Mouse (Mus musculus): ENCODE data around the gene Stk38l. TPM values are rescaled to one million over a fixed set of nuclear protein-coding genes. Genes with fewer than 3 reads are reported as not detected.

The Stk38l gene
- polyA plus RNA-seq, 1 experiment = 0.09 TPM

- TF ChIP-seq TAL1 (IDR thresholded peaks at IDR 0.05; ENCODE audit: low read length) (no peak), GATA1 (IDR thresholded peaks at IDR 0.05; ENCODE audit: low read length) (no peak)
- H3K27me3 ChIP-seq (ENCODE audit: control insufficient read depth) = no peaks in the 10 kb centered on the region
- H3K9me3 ChIP-seq (ENCODE audit: control insufficient read depth, low read length) = no peaks in the 10 kb centered on the region
- H3K4me3 ChIP-seq (replicated peaks) = no peak overlapping the region
- no peaks in the 10 kb centered on the region for H3K36me3 ChIP-seq (ENCODE audit: control insufficient read depth)
- H3K4me1 ChIP-seq (ENCODE audit: control insufficient read depth) = no peaks in the 10 kb centered on the region
These were observed 95.6 kb downstream of the Stk38l start for GRCm38 (mm10) chr6:146820177-146820965.

- Histone ChIP-seq H3K27me3 (ENCODE audit: control insufficient read depth) (no peaks in the 10 kb centered on the region), H3K36me3 (ENCODE audit: control insufficient read depth) (no peaks in the 10 kb centered on the region), H3K4me3 (replicated peaks) (no peak overlapping the region), H3K4me1 (ENCODE audit: control insufficient read depth) (no peaks in the 10 kb centered on the region), H3K9me3 (ENCODE audit: control insufficient read depth, low read length) (no peaks in the 10 kb centered on the region)
- TF ChIP-seq GATA1 (IDR thresholded peaks at IDR 0.05; ENCODE audit: low read length) (no peak), TAL1 (IDR thresholded peaks at IDR 0.05; ENCODE audit: low read length) (no peak)
These were observed 97.2 kb downstream of the Stk38l start for GRCm38 (mm10) chr6:146821958-146822357.

- no peak for TF ChIP-seq GATA1 (IDR thresholded peaks at IDR 0.05; ENCODE audit: low read length)
- TF ChIP-seq TAL1 (IDR thresholded peaks at IDR 0.05; ENCODE audit: low read length) = no peak
- Histone ChIP-seq H3K9me3 (ENCODE audit: control insufficient read depth, low read length) (no peaks in the 10 kb centered on the region), H3K36me3 (ENCODE audit: control insufficient read depth) (no peaks in the 10 kb centered on the region), H3K4me1 (ENCODE audit: control insufficient read depth) (no peaks in the 10 kb centered on the region), H3K4me3 (replicated peaks) (no peak overlapping the region), H3K27me3 (ENCODE audit: control insufficient read depth) (no peaks in the 10 kb centered on the region)
These were observed 100.1 kb downstream of the Stk38l start for GRCm38 (mm10) chr6:146824727-146825486.

- no peaks in the 10 kb centered on the region for H3K4me1 ChIP-seq (ENCODE audit: control insufficient read depth)
- H3K36me3 ChIP-seq (ENCODE audit: control insufficient read depth) = no peaks in the 10 kb centered on the region
- H3K27me3 ChIP-seq (ENCODE audit: control insufficient read depth) = no peaks in the 10 kb centered on the region
- no peaks in the 10 kb centered on the region for H3K9me3 ChIP-seq (ENCODE audit: control insufficient read depth, low read length)
- no peak overlapping the region for H3K4me3 ChIP-seq (replicated peaks)
- no peak for TF ChIP-seq TAL1 (IDR thresholded peaks at IDR 0.05; ENCODE audit: low read length)
- no peak for TF ChIP-seq GATA1 (IDR thresholded peaks at IDR 0.05; ENCODE audit: low read length)
These were observed 100.6 kb downstream of the Stk38l start for GRCm38 (mm10) chr6:146825487-146825773.

Other genes starting within 250 kb of the Stk38l start
- 0.14 and 0.17 TPM in 2 replicates for gene Itpr2, start 222.8 kb upstream of the Stk38l start, polyA plus RNA-seq (2012)
- gene Fgfr1op2, start 147.8 kb upstream of the Stk38l start, polyA plus RNA-seq (2012) = 10.3 and 11.5 TPM in 2 replicates
- gene Ints13, start 147.2 kb upstream of the Stk38l start, polyA plus RNA-seq (2012) = 3.6 and 4.0 TPM in 2 replicates
- 0.14 and 0.41 TPM in 2 replicates for gene Med21, start 82.4 kb upstream of the Stk38l start, polyA plus RNA-seq (2012)
- gene Tm7sf3, start 82.2 kb upstream of the Stk38l start, polyA plus RNA-seq (2012) = 0.41 and 0.97 TPM in 2 replicates
- gene Arntl2, start 71.1 kb downstream of the Stk38l start, polyA plus RNA-seq (2012) = not detected in 2 replicates
- gene Smco2, start 125.1 kb downstream of the Stk38l start, polyA plus RNA-seq (2012) = not detected in 2 replicates
- 0.02 TPM in 1 of 2 replicates, not detected in the other for gene Ppfibp1, start 163.5 kb downstream of the Stk38l start, polyA plus RNA-seq (2012)
- gene 1700034J05Rik, start 229.4 kb downstream of the Stk38l start, polyA plus RNA-seq (2012) = not detected in 2 replicates